Mouse (Mus musculus) hematopoietic stem cell, adult 5-6 weeks (primary cell): Measurements from ENCODE around the gene Yap1. TPM values are rescaled to one million over a fixed set of nuclear protein-coding genes. Genes with fewer than 3 reads are reported as not detected.
A peak's percentile ranks its signal among the peaks of the same experiment; 100 is the strongest.
"Not testable (repeated sequence)": the region's sequence is repeated elsewhere in the genome, so short reads cannot be mapped to it uniquely, and the experiment has no call there.

Experiments used
- ATAC-seq, 2 experiments: fragments of 125-278 bp in 1 of 2; replicated peaks in 1 of 2; 2 replicates each; pipeline ENCODE4 v1.8.0; 2016 to 2017; ENCODE audit warnings: inconsistent platforms in 2 of 2, mild to moderate bottlenecking in 2 of 2, moderate number of reproducible peaks in 2 of 2, low read depth in 1 of 2, moderate TSS enrichment in 1 of 2; ENCODE audit not compliant: low FRiP score in 2 of 2, poor library complexity in 2 of 2, severe bottlenecking in 2 of 2, insufficient read depth in 1 of 2, low TSS enrichment in 1 of 2
- total RNA-seq: library from RNA; stranded (forward); fragments of 172-1452, 232-1000 nt; gene quantifications from 2 replicates; pipeline ENCODE4 v1.2.3, GENCODE M21; 2017

Yap1 gene
- total RNA-seq, 1 experiment from 2014 or later = 0.69 TPM

GRCm38 (mm10) chr9:7943796-7944462, 60.5 kb downstream of the Yap1 start:
- no peak; a peak in 1 of 4 replicates for ATAC-seq

DNA sequence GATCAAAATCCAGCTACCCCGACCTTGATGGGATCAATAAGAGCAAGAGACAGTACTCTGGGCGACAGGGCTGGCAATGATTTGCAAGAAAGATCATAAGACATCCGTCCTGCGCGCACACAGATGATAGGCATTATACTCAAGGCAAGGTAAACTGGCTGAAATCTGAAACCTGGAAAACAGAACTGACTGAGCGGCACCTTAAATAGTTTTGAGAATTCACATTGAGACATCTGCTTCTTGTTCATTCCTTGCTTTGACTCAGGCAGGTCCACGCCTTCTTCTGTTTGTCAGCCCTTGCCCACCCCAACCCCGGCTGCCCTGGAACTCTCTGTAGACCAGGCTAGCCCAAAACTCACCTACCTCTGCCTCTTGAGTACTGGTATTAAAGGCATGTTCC, 61.7 kb downstream of the Yap1 start:
- no peak for ATAC-seq

DNA sequence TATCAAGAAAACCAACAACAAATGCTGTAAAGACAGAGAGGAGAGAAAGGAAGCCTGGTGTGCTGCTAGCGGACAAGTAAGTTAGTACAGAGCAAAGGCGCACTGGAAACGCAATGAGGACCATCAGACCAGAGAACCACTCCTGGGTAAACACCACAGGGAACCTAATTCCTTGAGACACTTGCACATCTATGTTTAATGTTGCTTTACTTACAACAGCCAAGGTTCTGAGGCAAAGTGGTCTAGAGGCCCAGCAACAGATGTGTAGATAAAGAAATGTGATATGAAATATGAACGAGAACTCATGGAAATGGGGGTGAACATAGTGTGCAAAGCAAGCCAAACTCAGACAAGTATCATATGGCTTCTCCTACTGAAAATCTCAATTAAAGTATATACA, 64.3 kb downstream of the Yap1 start:
- ATAC-seq = no peak

DNA sequence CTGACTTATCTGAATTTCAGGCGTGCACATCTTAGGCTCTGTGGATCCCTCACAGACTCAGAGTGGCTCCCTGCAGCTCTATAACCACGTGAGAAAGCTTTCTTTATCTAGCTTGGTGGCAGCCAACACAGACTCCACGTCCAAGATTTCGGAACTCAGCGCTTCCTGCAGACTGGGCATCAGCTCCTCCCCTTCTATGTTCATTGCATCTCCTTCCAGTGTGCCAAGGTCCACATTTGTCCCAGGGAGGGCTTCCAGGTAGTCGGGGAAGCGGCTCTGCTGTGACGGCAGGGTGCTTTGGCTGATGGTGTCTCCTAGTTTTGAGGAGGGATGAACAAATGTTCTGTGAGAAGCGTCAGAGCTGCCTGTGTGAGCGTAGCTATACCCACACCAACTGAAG, 70.0 kb downstream of the Yap1 start:
- ATAC-seq = no peak

GRCm38 (mm10) chr9:7929552-7929951, 74.8 kb downstream of the Yap1 start:
- no peak for ATAC-seq

DNA sequence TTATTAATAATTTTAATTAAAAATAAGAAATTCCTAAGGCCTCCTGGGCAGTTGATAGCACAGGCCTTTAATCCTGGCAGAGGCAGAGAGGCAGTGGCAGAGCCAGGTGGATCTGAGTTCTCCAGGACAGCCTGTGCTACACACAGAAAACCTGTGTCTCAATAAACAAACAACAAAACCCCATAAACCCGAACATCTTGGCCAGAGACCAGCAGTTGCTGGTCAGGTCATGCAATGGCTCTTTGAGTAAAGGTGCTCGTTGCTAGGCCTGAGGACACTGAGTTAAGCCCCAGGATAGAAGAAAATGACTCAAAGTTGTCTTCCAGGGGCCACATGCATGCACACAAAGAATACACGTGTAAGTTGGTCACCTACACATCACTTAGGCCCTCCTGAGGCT, 75.5 kb downstream of the Yap1 start:
- no peak for ATAC-seq

DNA sequence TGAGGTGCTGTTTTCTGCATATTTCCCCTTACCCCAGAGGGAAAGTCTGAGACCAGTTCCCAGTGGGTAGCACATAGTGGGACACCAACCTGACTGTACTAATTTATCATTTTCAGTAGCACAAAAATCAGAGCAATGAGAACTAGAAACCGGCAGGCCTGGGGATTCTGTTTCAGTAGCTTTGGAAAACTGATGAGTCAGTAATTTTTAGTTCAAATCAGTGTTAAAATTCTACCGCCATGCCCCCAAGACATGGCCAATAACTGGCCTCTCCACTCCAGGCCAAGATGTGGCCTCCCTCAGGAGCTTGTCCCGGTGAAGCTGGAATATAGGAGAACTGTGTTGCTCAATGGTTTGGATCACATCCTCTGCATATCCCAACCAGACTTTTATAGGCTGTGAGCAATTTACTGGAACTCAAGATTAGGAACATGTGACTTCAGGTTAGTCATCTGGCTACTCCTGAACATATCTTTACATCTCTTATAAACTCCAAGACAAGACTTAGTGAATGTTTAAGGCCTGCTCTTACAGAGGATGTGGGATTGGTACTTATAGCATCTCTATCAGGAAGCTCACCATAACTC, 76.1 kb downstream of the Yap1 start:
- no peak for ATAC-seq

GRCm38 (mm10) chr9:7914925-7915324, 89.5 kb downstream of the Yap1 start:
- no peak for ATAC-seq

GRCm38 (mm10) chr9:7914487-7914886, 89.9 kb downstream of the Yap1 start:
- ATAC-seq = peak; percentile 87 to 96

DNA sequence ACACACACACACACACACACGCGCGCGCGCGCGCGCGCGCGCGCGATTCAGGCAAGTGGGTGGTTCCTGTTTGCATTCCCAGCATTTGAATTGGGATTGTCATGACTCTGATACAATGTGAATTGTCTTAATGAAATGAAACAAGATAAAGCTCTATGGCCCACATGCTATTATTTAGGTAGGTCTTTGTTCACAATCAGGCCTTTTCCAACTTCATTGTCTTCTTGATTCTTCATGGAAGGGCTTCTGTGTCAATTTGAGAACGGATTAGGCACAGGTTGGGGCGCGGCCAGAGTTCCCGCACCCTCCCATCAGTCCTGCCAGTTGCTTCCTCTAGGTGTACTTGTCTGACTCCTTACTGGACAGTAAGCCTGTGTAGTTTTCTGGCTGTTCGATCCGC, 90.4 kb downstream of the Yap1 start:
- ATAC-seq = no peak

DNA sequence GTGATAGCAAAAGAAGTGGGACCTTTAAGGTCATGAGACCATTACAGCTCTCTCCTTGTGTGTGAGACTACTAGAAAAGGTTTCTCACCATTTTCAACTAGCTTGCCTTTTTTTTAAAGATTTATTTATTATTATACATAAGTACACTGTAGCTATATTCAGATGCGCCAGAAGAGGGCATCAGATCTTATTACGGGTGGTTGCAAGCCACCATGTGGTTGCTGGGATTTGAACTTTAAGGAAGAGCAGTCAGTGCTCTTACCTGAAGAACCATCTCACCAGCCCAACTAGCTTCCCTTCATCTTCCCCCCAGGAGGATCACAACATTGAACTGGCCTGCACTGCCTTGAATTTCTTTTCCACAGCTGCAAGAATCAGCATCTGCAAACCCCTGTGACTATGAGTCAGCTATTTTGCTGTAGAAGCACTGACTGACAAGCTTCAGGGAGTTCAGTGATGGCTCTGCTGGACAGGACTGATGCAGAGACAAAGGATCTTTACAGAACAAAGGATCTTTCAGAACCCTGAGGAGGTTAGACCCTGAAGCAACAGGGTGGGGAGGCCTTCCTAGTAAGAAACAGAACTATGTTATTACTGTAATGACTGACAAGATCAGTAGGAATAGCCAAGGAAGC, 96.9 kb downstream of the Yap1 start:
- no peak for ATAC-seq

GRCm38 (mm10) chr9:7906564-7906963, 97.8 kb downstream of the Yap1 start:
- no peak for ATAC-seq

DNA sequence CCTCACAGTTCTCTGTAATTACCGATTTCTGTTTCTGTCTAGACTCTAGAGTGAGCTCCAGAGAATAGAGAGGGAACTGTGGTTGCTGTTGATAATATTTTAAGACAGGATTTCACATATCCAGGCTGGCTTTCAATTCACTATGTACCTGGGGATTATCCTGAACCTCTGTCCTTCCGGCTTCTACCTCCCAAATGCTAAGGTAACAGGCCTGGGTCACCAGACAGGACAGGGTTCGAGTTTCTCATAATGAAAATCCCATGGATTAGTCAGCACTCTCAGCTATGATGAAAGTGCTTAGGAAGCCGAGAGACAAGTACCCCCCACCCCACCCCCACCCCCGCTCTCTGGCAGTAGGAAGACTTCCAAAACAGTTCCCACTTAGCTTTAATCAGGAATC, 100.6 kb downstream of the Yap1 start:
- ATAC-seq = no peak

DNA sequence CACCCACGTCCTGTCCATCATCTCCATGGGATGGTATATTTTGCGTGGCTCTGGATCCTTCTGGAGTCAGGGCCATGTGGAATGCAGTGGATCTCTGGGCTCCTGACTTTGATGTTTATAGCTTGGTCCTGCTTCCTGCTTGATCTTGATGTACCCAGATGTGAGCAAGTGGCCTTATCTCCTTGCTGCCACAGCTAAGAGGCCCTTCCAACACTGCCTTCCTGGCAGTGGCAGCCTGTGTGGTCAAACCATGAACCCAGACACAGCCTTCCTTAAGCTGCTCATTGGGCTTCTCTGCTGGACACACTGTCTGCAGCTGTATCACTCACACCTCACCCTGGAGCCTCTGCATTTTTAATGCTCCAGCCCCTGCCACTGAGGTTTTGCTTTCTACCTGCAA, 101.1 kb downstream of the Yap1 start:
- no peak for ATAC-seq

DNA sequence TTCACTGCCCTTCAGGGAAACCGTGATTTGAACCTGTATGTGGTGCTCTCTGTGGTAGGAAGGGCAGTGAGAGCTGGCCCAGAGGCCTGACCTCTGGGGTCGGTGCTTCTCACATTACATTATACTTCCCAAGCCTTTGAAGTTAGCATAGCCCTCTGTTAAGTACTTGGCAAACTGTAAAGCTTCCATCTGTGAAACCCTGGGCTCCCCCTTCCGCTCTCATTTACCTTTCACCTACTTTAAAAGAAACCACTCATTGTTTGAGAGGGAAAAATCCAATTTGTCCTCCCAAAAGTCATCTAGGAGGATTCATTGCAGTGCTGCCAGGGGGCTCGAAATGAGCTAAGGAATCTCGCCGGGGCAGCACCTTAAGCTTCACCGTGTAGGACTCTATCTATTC, 102.1 kb downstream of the Yap1 start:
- ATAC-seq = no peak

- ATAC-seq = no peak
Measured at GRCm38 (mm10) chr9:7900965-7901364, 103.4 kb downstream of the Yap1 start.

GRCm38 (mm10) chr9:7897502-7897901, 106.9 kb downstream of the Yap1 start:
- ATAC-seq = peak; percentile 82 to 90

DNA sequence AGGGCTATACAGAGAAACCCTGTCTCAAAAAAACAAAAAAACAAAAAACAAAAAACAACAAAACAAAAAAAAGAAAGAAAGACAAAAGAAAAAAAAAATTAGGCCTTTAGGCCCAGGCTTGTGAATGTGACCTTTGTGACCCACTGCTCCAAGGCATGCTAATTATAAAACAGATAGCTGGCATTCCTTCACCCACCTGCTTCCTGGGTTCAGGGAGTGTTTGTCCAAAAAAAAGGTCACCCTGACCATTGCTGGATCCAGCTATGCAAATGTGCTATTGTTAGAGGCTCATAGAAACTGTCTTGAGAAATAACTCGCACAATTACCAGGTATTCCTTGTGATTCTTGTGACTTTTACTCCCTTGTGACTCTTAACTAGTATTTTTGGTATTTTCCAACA, 112.6 kb downstream of the Yap1 start:
- not testable (repeated sequence) for ATAC-seq

DNA sequence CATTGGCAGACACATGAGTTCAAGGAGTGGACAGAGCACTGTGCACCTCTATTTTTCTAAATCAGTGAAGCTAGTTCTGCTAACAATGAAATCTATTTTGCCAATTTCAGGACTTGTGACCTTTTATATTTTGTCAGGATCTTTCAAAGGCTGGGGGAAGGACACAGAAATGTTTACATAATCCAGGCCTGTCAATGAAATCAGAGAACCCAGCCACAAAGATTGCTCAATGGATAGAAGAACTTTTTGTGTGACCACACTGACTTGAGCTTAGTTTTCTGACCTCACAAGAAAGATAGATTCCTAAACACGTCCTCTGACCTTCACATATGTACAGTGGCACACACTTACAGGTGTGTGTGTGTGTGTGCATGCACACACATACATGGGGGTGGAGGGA, 113.2 kb downstream of the Yap1 start:
- ATAC-seq = no peak
